Mouse (Mus musculus): ENCODE data around the gene Fpr-rs6. TPM values are rescaled to one million over a fixed set of nuclear protein-coding genes. Genes with fewer than 3 reads are reported as not detected.

The Fpr-rs6 gene
- polyA plus RNA-seq (2012; fragmentation: generic; extraction: Trizol): not detected

DNA sequence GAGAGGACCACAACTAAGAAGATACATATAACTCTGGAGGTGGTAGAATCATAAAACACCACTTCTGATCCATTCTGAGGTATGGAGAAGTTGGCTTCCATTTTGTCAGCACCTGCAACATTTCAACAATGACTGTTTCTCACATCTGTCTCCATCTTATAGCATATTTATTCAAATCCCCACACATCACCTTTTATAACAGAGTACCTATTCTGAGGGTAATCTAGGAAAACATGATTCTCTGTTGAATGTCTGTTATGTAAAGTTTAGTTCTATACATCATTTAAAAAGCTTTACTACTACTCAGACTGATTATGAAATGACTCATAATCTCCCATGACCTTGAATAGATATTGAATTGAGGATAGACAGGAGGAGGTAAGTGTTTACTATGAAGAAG, at the start of gene Fpr-rs6:
TSS of gene Fpr-rs6 (minus strand) at position 101 of the 400 bp plus-strand sequence.
- no peaks in the 10 kb centered on the region for H3K27me3 ChIP-seq (ENCODE audit: control insufficient read depth, insufficient read depth, insufficient read length)
- no peak for TF ChIP-seq CEBPB (IDR thresholded peaks at IDR 0.05; ENCODE audit: insufficient read depth, poor library complexity, severe bottlenecking)
- TF ChIP-seq REST (IDR thresholded peaks at IDR 0.05; ENCODE audit: insufficient read depth, insufficient read length): no peak
- TF ChIP-seq POLR2AphosphoS2 (IDR thresholded peaks at IDR 0.05; ENCODE audit: insufficient read length, low read depth): no peak
- TF ChIP-seq TCF12 (IDR thresholded peaks at IDR 0.05; ENCODE audit: insufficient read depth, poor library complexity, severe bottlenecking): no peak
- no peak for TF ChIP-seq MYOD1 (IDR thresholded peaks at IDR 0.05; ENCODE audit: control insufficient read depth in 1 of 3, insufficient read length in 2 of 3, low read depth in 2 of 3)
- TF ChIP-seq POLR2A (IDR thresholded peaks at IDR 0.05; ENCODE audit: insufficient read length, low read depth): no peak
- TF ChIP-seq USF1 (IDR thresholded peaks at IDR 0.05; ENCODE audit: low read depth): no peak
- TF ChIP-seq E2F4 (IDR thresholded peaks at IDR 0.05; ENCODE audit: insufficient read depth): no peak
- no peak for TF ChIP-seq SRF (IDR thresholded peaks at IDR 0.05; ENCODE audit: control insufficient read depth, insufficient read length, low read depth)
- no peak for TF ChIP-seq MAX (IDR thresholded peaks at IDR 0.05; ENCODE audit: low read depth)
- no peak for TF ChIP-seq MYOG (IDR thresholded peaks at IDR 0.05; ENCODE audit: control insufficient read depth in 1 of 3, insufficient read depth in 1 of 3, insufficient read length in 2 of 3, low read depth in 2 of 3)
- TF ChIP-seq TCF3 (IDR thresholded peaks at IDR 0.05; ENCODE audit: insufficient read length, low read depth): no peak
- H3K4me2 ChIP-seq (ENCODE audit: low read depth): no peak within 1 kb of the TSS
- no peak within 1 kb of the TSS for H3ac ChIP-seq (ENCODE audit: control insufficient read depth, insufficient read length)
- no peak within 1 kb of the TSS for H3K4me3 ChIP-seq
- H3K79me2 ChIP-seq (ENCODE audit: control insufficient read depth, insufficient read depth): no peaks in the 10 kb centered on the region
- H3K36me3 ChIP-seq (ENCODE audit: control insufficient read depth, insufficient read depth): no peaks in the 10 kb centered on the region

Other genes starting within 250 kb of the Fpr-rs6 start
- gene Vmn2r104, start 134.8 kb downstream of the Fpr-rs6 start, polyA plus RNA-seq (2012; fragmentation: generic; extraction: Trizol): not detected
- not detected for gene Fpr-rs7, start 68.9 kb downstream of the Fpr-rs6 start, polyA plus RNA-seq (2012; fragmentation: generic; extraction: Trizol)
- not detected for gene Vmn2r105, start 52.0 kb upstream of the Fpr-rs6 start, polyA plus RNA-seq (2012; fragmentation: generic; extraction: Trizol)
- not detected for gene Vmn2r106, start 102.5 kb upstream of the Fpr-rs6 start, polyA plus RNA-seq (2012; fragmentation: generic; extraction: Trizol)
- gene Vmn2r107, start 162.1 kb upstream of the Fpr-rs6 start, polyA plus RNA-seq (2012; fragmentation: generic; extraction: Trizol): not detected
- gene Vmn1r224, start 231.0 kb upstream of the Fpr-rs6 start, polyA plus RNA-seq (2012; fragmentation: generic; extraction: Trizol): not detected

All from myocyte (in vitro differentiated cells).